Mouse (Mus musculus): ENCODE measurements around the gene Kif7. TPM values are rescaled to one million over a fixed set of nuclear protein-coding genes. Genes with fewer than 3 reads are reported as not detected.

Kif7 gene
- total and polyA plus RNA-seq, 3 experiments = 4.7 to 7.4 (median 7.1) TPM

DNA sequence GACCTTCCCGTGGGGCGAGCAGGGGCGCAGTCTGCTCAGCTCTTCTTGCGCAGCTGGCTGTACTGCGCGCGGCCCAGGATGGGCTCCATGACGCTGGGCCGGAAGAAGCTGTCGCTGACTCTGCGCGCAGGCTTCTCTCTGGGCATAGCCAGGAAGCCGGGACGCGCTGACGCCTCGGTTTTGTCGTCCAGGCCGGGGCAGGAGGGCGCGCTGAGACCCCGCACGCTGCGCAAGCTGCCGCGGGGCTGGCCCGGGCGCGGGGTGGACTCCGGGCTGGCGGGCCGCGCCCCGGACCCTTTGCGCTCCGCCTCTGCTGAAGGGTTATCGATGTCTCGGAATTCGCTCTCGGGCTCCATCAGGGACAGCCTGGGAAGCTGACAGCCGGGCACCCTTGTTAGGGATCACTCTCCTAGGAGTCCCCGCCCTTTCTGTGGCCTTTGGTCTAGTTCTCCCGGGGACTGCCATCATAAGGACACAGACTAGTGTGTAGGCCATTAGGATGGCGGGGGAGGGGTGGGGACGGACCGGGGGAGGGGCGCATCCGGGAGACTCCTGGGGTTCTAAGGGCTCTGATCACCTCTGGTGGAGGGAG, 6.0 kb upstream of the Kif7 start:
- Histone ChIP-seq H3K27me3 (replicated peaks) (peaks cover 73% of the 10 kb centered on the region), H3K36me3 (replicated peaks in 1 of 2; ENCODE audit: control insufficient read depth in 1 of 2, insufficient read depth in 1 of 2, low read length in 1 of 2) (no peaks in the 10 kb centered on the region), H3K27ac (ENCODE audit: insufficient read depth, low read depth) (no peak overlapping the region), H3K4me1 (ENCODE audit: control insufficient read depth in 1 of 2, insufficient read depth in 2 of 2) (peaks cover under 1 to 3% of the 10 kb centered on the region in 2 experiments; a peak in 2 of 4 replicates), H3K4me2 (ENCODE audit: insufficient read depth, low read depth, poor library complexity, severe bottlenecking) (no peak overlapping the region), H3K79me2 (replicated peaks; ENCODE audit: control insufficient read depth, extremely low read depth, insufficient read depth, poor library complexity, severe bottlenecking) (no peaks in the 10 kb centered on the region), H3K9me3 (replicated peaks; ENCODE audit: low read length) (peaks cover 5% of the 10 kb centered on the region), H3K9ac (ENCODE audit: insufficient read depth, low read depth) (no peak overlapping the region), H3K4me3 (replicated peaks in 1 of 3; ENCODE audit: low read depth in 2 of 3, low read length in 2 of 3, poor library complexity in 1 of 3) (peak overlapping the region in 1 of 3 experiments; percentile 42)
- TF ChIP-seq SMC3 (IDR thresholded peaks at IDR 0.05; ENCODE audit: low read depth, low read length) = no peak
- in situ Hi-C loops (cut with MboI; ENCODE audit: low pct_ligation_motif_present, low pct_unique_long_range_greater_than_20kb, low sequenced_read_pairs) = loop anchor here (10.0 kb wide), 1 partner anchor 227 kb away; no protein-coding TSS in a partner anchor
- no peak for DNase-seq (ENCODE audit: extremely low read depth)
- dilution Hi-C loops (cut with MboI; ENCODE audit: extremely low pct_ligation_motif_present, extremely low pct_unique_long_range_greater_than_20kb, low sequenced_read_pairs) = no loop called here

DNA sequence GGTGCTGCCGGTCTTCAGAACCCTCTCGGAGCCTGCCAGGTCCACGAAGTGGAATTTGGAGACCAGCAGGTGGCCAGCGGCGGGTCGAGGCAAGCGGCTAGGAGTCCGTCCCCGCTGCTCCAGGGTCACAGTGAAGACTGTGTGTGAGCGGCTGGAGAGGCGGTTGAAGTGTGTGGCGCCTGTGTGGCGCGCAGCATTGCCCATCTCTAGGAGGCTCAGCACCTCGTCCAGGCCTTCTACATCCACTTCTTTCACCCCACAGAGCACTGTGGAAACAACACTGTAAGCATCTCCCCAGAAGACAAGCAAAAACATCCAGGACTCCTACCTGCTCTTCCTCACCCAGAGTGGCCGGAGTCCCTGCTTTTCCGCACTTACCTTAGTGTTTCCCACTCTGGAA, 4.7 kb downstream of the Kif7 start:
- no peaks in the 10 kb centered on the region for H3K9me3 ChIP-seq (replicated peaks; ENCODE audit: low read length)
- DNase-seq (ENCODE audit: extremely low read depth) = no peak
- H3K4me2 ChIP-seq (ENCODE audit: insufficient read depth, low read depth, poor library complexity, severe bottlenecking) = no peak overlapping the region
- TF ChIP-seq E2F4 (IDR thresholded peaks at IDR 0.05; ENCODE audit: insufficient replicate concordance, low read depth, low read length) (no peak), SIN3A (IDR thresholded peaks at IDR 0.05; ENCODE audit: low read length) (no peak), JUN (IDR thresholded peaks at IDR 0.05; ENCODE audit: insufficient read depth, low read depth, low read length) (no peak), SMC3 (IDR thresholded peaks at IDR 0.05; ENCODE audit: low read depth, low read length) (no peak), POLR2A (IDR thresholded peaks at IDR 0.05; ENCODE audit: low read depth, low read length) (no peak), RCOR1 (conservative IDR thresholded peaks at IDR 0.05; ENCODE audit: low read depth, low read length) (no peak)
- in situ Hi-C loops (cut with MboI; ENCODE audit: low pct_ligation_motif_present, low pct_unique_long_range_greater_than_20kb, low sequenced_read_pairs) (no loop called here), dilution Hi-C loops (cut with MboI; ENCODE audit: extremely low pct_ligation_motif_present, extremely low pct_unique_long_range_greater_than_20kb, low sequenced_read_pairs) (no loop called here)
- H3K4me1 ChIP-seq (ENCODE audit: control insufficient read depth in 1 of 2, insufficient read depth in 2 of 2) = peaks cover 2 to 7% of the 10 kb centered on the region in 2 experiments; a peak in 3 of 4 replicates
- no peak overlapping the region for H3K9ac ChIP-seq (ENCODE audit: insufficient read depth, low read depth)
- no peaks in the 10 kb centered on the region for H3K27me3 ChIP-seq (replicated peaks)
- no peaks in the 10 kb centered on the region for H3K79me2 ChIP-seq (replicated peaks; ENCODE audit: control insufficient read depth, extremely low read depth, insufficient read depth, poor library complexity, severe bottlenecking)
- no peak overlapping the region for H3K27ac ChIP-seq (ENCODE audit: insufficient read depth, low read depth)
- peaks cover 19 to 66% of the 10 kb centered on the region in 2 experiments for H3K36me3 ChIP-seq (replicated peaks in 1 of 2; ENCODE audit: control insufficient read depth in 1 of 2, insufficient read depth in 1 of 2, low read length in 1 of 2)
- no peak overlapping the region for H3K4me3 ChIP-seq (replicated peaks in 1 of 3; ENCODE audit: low read depth in 2 of 3, low read length in 2 of 3, poor library complexity in 1 of 3)

DNA sequence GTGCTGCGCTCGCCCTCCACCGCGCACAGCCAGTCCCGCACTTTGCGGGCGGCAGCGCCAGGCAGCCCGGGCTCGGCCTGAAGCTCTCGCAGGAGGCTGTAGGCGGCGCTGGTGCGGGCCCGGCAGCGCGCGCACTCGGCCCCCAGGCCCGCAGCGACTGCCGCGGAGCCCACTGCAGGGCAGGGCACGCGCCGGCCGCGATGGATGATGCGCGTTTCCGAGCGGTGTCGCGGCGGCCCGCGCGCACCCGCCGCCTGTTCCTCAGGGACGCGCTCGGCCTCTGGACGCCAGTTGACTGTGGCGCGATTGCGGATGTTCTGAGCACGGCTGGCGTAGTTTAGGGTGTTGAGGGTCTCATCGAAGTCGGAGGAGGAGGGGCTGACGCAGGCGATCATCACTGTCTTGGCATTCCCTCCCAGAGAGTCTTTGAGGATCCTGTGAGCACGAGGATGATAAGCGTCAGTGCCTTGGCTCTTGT, 5.4 kb downstream of the Kif7 start:
- Histone ChIP-seq H3K79me2 (replicated peaks; ENCODE audit: control insufficient read depth, extremely low read depth, insufficient read depth, poor library complexity, severe bottlenecking) (no peaks in the 10 kb centered on the region), H3K9me3 (replicated peaks; ENCODE audit: low read length) (no peaks in the 10 kb centered on the region), H3K36me3 (replicated peaks in 1 of 2; ENCODE audit: control insufficient read depth in 1 of 2, insufficient read depth in 1 of 2, low read length in 1 of 2) (peaks cover 19 to 72% of the 10 kb centered on the region in 2 experiments), H3K4me2 (ENCODE audit: insufficient read depth, low read depth, poor library complexity, severe bottlenecking) (no peak overlapping the region), H3K27me3 (replicated peaks) (no peaks in the 10 kb centered on the region), H3K4me3 (replicated peaks in 1 of 3; ENCODE audit: low read depth in 2 of 3, low read length in 2 of 3, poor library complexity in 1 of 3) (no peak overlapping the region), H3K9ac (ENCODE audit: insufficient read depth, low read depth) (no peak overlapping the region), H3K4me1 (ENCODE audit: control insufficient read depth in 1 of 2, insufficient read depth in 2 of 2) (peaks cover 2 to 7% of the 10 kb centered on the region in 2 experiments; a peak in 3 of 4 replicates), H3K27ac (ENCODE audit: insufficient read depth, low read depth) (no peak overlapping the region)
- dilution Hi-C loops (cut with MboI; ENCODE audit: extremely low pct_ligation_motif_present, extremely low pct_unique_long_range_greater_than_20kb, low sequenced_read_pairs) = no loop called here
- in situ Hi-C loops (cut with MboI; ENCODE audit: low pct_ligation_motif_present, low pct_unique_long_range_greater_than_20kb, low sequenced_read_pairs) = no loop called here
- TF ChIP-seq ZNF384 (IDR thresholded peaks at IDR 0.05; ENCODE audit: low read depth, low read length) = no peak
- TF ChIP-seq UBTF (IDR thresholded peaks at IDR 0.05; ENCODE audit: low read depth, low read length) = no peak
- TF ChIP-seq JUND (conservative IDR thresholded peaks at IDR 0.05; ENCODE audit: low read depth, low read length) = no peak
- TF ChIP-seq CHD2 (IDR thresholded peaks at IDR 0.05; ENCODE audit: low read length) = no peak
- TF ChIP-seq GABPA (IDR thresholded peaks at IDR 0.05; ENCODE audit: insufficient replicate concordance, low read depth, low read length) = no peak
- TF ChIP-seq MAFK (IDR thresholded peaks at IDR 0.05; ENCODE audit: insufficient replicate concordance, low read length) = no peak
- TF ChIP-seq POLR2AphosphoS2 (IDR thresholded peaks at IDR 0.05; ENCODE audit: low read depth, low read length) = no peak
- no peak for TF ChIP-seq EP300 (IDR thresholded peaks at IDR 0.05; ENCODE audit: low read length)
- no peak for TF ChIP-seq USF1 (IDR thresholded peaks at IDR 0.05; ENCODE audit: low read depth, low read length)
- no peak for TF ChIP-seq JUN (IDR thresholded peaks at IDR 0.05; ENCODE audit: insufficient read depth, low read depth, low read length)
- TF ChIP-seq CTCF (conservative IDR thresholded peaks at IDR 0.05 in 1 of 2, IDR thresholded peaks at IDR 0.05 in 1 of 2; ENCODE audit: low read depth in 2 of 2, low read length in 2 of 2) = no peak
- no peak for TF ChIP-seq ETS1 (conservative IDR thresholded peaks at IDR 0.05; ENCODE audit: low read depth, low read length)
- TF ChIP-seq NRF1 (IDR thresholded peaks at IDR 0.05; ENCODE audit: low read depth, low read length) = no peak
- TF ChIP-seq NELFE (IDR thresholded peaks at IDR 0.05; ENCODE audit: low read depth, low read length) = no peak
- TF ChIP-seq SIN3A (IDR thresholded peaks at IDR 0.05; ENCODE audit: low read length) = no peak
- TF ChIP-seq MAX (IDR thresholded peaks at IDR 0.05; ENCODE audit: low read length) = no peak
- no peak for TF ChIP-seq ZMIZ1 (IDR thresholded peaks at IDR 0.05; ENCODE audit: low read depth, low read length)
- no peak for DNase-seq (ENCODE audit: extremely low read depth)

All from CH12.LX (cell line).